Mouse (Mus musculus) intestine, embryonic 16.5 days (tissue): Measurements from ENCODE around the gene Bbx. TPM values are rescaled to one million over a fixed set of nuclear protein-coding genes. Genes with fewer than 3 reads are reported as not detected.

Experiments used
- ATAC-seq: fragments of 200-750 bp; cut with Nextera tagmentation; 2 replicates; pipeline ENCODE4 v1.8.0; 2017; ENCODE audit warnings: moderate TSS enrichment, moderate library complexity
- H3K27ac ChIP-seq: fragments of 300-500 bp; sonication (generic); 2 replicates; pipeline ENCODE4 v1.5.1; 2014; ENCODE audit warnings: mild to moderate bottlenecking, low read length
- H3K27me3 ChIP-seq: fragments of 300-500 bp; sonication (generic); replicated peaks from 2 replicates; pipeline ENCODE4 v1.6.1; 2014; ENCODE audit warnings: low read length, control low read depth, mixed read lengths; ENCODE audit not compliant: control insufficient read depth, insufficient read depth
- H3K36me3 ChIP-seq: fragments of 300-500 bp; sonication (generic); 2 replicates; pipeline ENCODE4 v1.6.1; 2014; ENCODE audit warnings: low read length, control low read depth; ENCODE audit not compliant: control insufficient read depth, insufficient read depth
- H3K4me1 ChIP-seq: fragments of 300-500 bp; sonication (generic); 2 replicates; pipeline ENCODE4 v1.6.1; 2014; ENCODE audit warnings: low read length, control low read depth, mixed read lengths; ENCODE audit not compliant: control insufficient read depth, insufficient read depth
- H3K4me2 ChIP-seq: fragments of 300-500 bp; sonication (generic); 2 replicates; pipeline ENCODE4 v1.6.1; 2014; ENCODE audit warnings: low read depth, low read length, control low read depth
- H3K4me3 ChIP-seq: fragments of 300-500 bp; sonication (generic); 2 replicates; pipeline ENCODE4 v1.5.1; 2014; ENCODE audit warnings: mild to moderate bottlenecking, low read length
- H3K9ac ChIP-seq: fragments of 300-500 bp; sonication (generic); 2 replicates; pipeline ENCODE4 v1.6.1; 2014; ENCODE audit warnings: low read depth, low read length
- H3K9me3 ChIP-seq: fragments of 300-500 bp; sonication (generic); 2 replicates; pipeline ENCODE4 v1.6.1; 2016; ENCODE audit warnings: low read length, control low read depth; ENCODE audit not compliant: control insufficient read depth
- WGBS: fragments of 180-500 bp; shearing (Covaris S2); extraction: QIAGEN DNeasy Blood & Tissue Kit; methylation state at CpG from one replicate; pipeline ENCODE4 v1.1.7; 2014; 5-methylcytosine and 5-hydroxymethylcytosine counted together
- polyA plus RNA-seq: library from polyadenylated mRNA; unstranded; fragments of >200 nt; fragmentation: Nextera tagmentation; extraction: Ambion mirVana; gene quantifications from 2 replicates; pipeline ENCODE4 v1.2.1, GENCODE M21; 2015

Gene Bbx
- polyA plus RNA-seq, 1 experiment from 2014 or later, result 30.7 TPM

DNA sequence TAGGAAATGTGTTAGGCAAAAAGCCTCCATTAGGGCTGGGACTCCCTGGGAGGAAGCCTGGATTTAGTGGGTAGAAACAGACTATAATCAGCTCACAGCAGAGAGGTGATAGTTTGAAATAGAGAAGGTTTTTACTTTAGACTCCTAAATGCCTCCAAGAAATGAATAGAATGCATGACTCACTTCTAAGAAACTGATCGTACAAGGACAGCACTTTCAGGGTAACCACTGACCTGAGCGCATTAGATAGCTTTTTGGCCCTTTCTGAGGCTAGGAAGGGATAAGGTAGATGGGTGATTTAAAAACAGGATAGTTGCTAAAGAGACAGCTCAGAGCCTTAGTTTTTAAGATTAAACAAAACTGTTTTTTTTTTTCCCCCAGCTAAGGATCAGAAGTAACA is 221.4 kb downstream of the Bbx start:
- Histone ChIP-seq H3K9me3 (no peaks in the 10 kb centered on the region), H3K4me3 (no peak overlapping the region), H3K27me3 (no peaks in the 10 kb centered on the region), H3K27ac (no peak overlapping the region), H3K36me3 (no peaks in the 10 kb centered on the region), H3K4me2 (no peak overlapping the region), H3K4me1 (no peaks in the 10 kb centered on the region), H3K9ac (no peak overlapping the region)
- WGBS, result 87% methylated on average over 2 of the region's 2 CpGs
- ATAC-seq, result no peak

GRCm38 (mm10) chr16:50204944-50205343 is 227.2 kb downstream of the Bbx start:
- no peak overlapping the region for H3K27ac ChIP-seq
- H3K4me1 ChIP-seq, result no peaks in the 10 kb centered on the region
- no peaks in the 10 kb centered on the region for H3K9me3 ChIP-seq
- H3K4me3 ChIP-seq, result no peak overlapping the region
- no peaks in the 10 kb centered on the region for H3K27me3 ChIP-seq
- peaks cover 10% of the 10 kb centered on the region; the same call in 1 of the 2 replicates for H3K36me3 ChIP-seq
- no peak overlapping the region for H3K9ac ChIP-seq
- WGBS, result 86% methylated on average over 3 of the region's 3 CpGs
- H3K4me2 ChIP-seq, result no peak overlapping the region
- ATAC-seq, result no peak

GRCm38 (mm10) chr16:50201546-50202151 is 230.5 kb downstream of the Bbx start:
- 89% methylated on average over 7 of the region's 7 CpGs for WGBS
- Histone ChIP-seq H3K27me3 (no peaks in the 10 kb centered on the region), H3K36me3 (peaks cover 12% of the 10 kb centered on the region; the same call in 1 of the 2 replicates), H3K9ac (no peak overlapping the region), H3K4me3 (no peak overlapping the region), H3K9me3 (no peaks in the 10 kb centered on the region), H3K4me1 (no peaks in the 10 kb centered on the region), H3K4me2 (no peak overlapping the region), H3K27ac (no peak overlapping the region)
- no peak for ATAC-seq

DNA sequence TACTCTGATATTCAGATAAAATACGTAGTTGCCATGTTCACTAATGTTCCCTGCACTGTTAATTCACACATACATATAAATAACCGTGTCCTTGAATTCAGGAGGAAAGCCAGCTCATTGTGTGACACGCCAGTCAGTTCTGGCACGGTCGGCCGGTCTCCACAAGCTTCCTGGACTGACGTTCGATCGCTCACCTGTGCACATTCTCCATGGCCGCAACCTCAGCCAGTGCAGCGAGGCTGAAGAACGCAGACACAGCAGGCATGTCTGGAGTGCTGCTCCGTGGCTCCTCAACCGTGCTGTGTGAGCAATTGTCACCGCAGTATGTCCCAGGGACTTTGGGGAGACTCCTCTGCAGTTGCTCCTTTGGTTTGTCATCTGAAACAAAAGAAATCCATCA is 232.0 kb downstream of the Bbx start:
- H3K27me3 ChIP-seq, result no peaks in the 10 kb centered on the region
- WGBS, result 96% methylated on average over 15 of the region's 15 CpGs
- H3K27ac ChIP-seq, result no peak overlapping the region
- no peak overlapping the region for H3K4me3 ChIP-seq
- H3K9ac ChIP-seq, result no peak overlapping the region
- H3K4me1 ChIP-seq, result no peaks in the 10 kb centered on the region
- no peaks in the 10 kb centered on the region for H3K9me3 ChIP-seq
- no peak overlapping the region for H3K4me2 ChIP-seq
- no peak for ATAC-seq
- peaks cover 12% of the 10 kb centered on the region; the same call in 1 of the 2 replicates for H3K36me3 ChIP-seq

- no peak overlapping the region for H3K4me3 ChIP-seq
- 53% methylated on average over 4 of the region's 4 CpGs for WGBS
- ATAC-seq, result no peak
- H3K4me1 ChIP-seq, result no peaks in the 10 kb centered on the region
- H3K4me2 ChIP-seq, result no peak overlapping the region
- H3K36me3 ChIP-seq, result peaks cover 8% of the 10 kb centered on the region; the same call in 1 of the 2 replicates
- H3K9me3 ChIP-seq, result no peaks in the 10 kb centered on the region
- H3K9ac ChIP-seq, result no peak overlapping the region
- no peaks in the 10 kb centered on the region for H3K27me3 ChIP-seq
- no peak overlapping the region for H3K27ac ChIP-seq
Observed at GRCm38 (mm10) chr16:50196118-50196517, 236.1 kb downstream of the Bbx start.

DNA sequence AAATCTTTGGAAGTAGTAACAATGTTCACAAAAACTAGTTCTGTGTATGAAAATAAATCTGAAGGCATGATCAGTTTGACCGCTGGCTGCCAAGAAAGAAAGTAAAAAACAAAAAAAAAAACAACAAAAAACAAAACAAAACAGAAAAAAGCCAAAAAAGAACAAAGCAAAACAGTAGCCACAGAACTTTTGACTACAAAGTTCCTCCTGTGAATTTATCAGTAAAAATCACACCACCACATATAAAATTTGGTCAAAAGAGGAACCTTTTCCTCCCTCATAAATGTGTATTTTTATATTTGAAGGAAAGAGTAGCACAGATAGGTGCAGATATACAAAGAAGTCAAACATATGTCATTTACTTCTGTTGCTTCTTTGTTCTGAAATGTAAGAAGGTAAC is 239.6 kb downstream of the Bbx start:
- Histone ChIP-seq H3K9ac (no peak overlapping the region), H3K27me3 (no peaks in the 10 kb centered on the region), H3K4me3 (no peak overlapping the region), H3K4me2 (no peak overlapping the region), H3K4me1 (no peaks in the 10 kb centered on the region), H3K36me3 (no peaks in the 10 kb centered on the region), H3K9me3 (no peaks in the 10 kb centered on the region), H3K27ac (no peak overlapping the region)
- WGBS, result 95% methylated on average over 1 of the region's 1 CpGs
- no peak for ATAC-seq

GRCm38 (mm10) chr16:50189108-50189507 is 243.1 kb downstream of the Bbx start:
- Histone ChIP-seq H3K27me3 (no peaks in the 10 kb centered on the region), H3K4me3 (no peak overlapping the region), H3K36me3 (no peaks in the 10 kb centered on the region), H3K27ac (no peak overlapping the region), H3K9ac (no peak overlapping the region), H3K9me3 (no peaks in the 10 kb centered on the region), H3K4me2 (no peak overlapping the region), H3K4me1 (0 out of 2 replicates have a peak, but pooled peaks cover 4% of the 10 kb centered on the region)
- WGBS, result 64% methylated on average over 6 of the region's 6 CpGs
- ATAC-seq, result no peak

DNA sequence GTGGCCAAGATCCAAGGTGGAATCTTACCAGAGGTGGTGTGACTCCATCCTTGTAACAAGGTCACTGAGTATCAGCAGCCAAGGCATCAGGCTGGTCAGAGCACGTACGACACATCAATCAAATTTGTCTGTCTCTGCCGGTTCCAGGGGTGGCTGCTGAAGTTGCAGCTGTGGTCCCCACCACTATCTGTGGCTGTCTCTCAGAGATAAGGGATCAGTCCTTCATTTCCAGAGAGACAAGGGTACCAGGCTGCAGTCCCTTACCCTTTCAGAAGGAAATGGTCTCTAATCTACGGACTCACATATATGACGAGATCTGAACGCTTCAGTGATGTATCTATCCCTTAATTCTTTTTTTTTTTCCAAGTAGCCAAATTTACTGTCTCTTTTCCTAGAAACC is 245.6 kb downstream of the Bbx start:
- 68% methylated on average over 6 of the region's 6 CpGs for WGBS
- no peak overlapping the region for H3K4me2 ChIP-seq
- H3K4me1 ChIP-seq, result 0 out of 2 replicates have a peak, but pooled peaks cover 4% of the 10 kb centered on the region
- H3K27me3 ChIP-seq, result no peaks in the 10 kb centered on the region
- H3K9me3 ChIP-seq, result no peaks in the 10 kb centered on the region
- H3K4me3 ChIP-seq, result no peak overlapping the region
- H3K9ac ChIP-seq, result no peak overlapping the region
- H3K27ac ChIP-seq, result no peak overlapping the region
- no peaks in the 10 kb centered on the region for H3K36me3 ChIP-seq
- ATAC-seq, result no peak

DNA sequence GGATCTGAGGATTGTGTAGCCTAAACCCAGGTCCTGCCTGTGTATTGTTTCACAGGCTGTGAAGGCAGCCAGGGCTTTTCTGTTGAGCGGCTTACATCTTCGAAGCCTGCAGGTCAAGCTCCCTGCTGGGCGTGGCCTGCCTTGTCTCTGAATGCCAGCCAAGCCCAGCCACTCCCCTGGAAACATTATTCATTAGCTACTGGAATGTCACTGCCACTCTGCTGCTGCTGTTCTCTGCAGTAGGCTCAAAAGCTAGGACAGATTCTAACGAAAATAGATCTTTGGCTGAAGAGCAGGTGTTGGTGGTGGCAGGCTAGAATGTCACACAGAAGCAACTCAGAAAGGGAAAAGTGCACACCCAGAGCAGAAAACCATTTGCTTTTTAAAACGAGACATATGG is 247.1 kb downstream of the Bbx start:
- H3K9me3 ChIP-seq, result no peaks in the 10 kb centered on the region
- H3K9ac ChIP-seq, result no peak overlapping the region
- H3K4me2 ChIP-seq, result no peak overlapping the region
- ATAC-seq, result peak; percentile 93
- H3K36me3 ChIP-seq, result no peaks in the 10 kb centered on the region
- no peaks in the 10 kb centered on the region for H3K27me3 ChIP-seq
- 12% methylated on average over 5 of the region's 5 CpGs for WGBS
- H3K4me1 ChIP-seq, result 0 out of 2 replicates have a peak, but pooled peaks cover 4% of the 10 kb centered on the region
- no peak overlapping the region for H3K4me3 ChIP-seq
- H3K27ac ChIP-seq, result no peak overlapping the region

DNA sequence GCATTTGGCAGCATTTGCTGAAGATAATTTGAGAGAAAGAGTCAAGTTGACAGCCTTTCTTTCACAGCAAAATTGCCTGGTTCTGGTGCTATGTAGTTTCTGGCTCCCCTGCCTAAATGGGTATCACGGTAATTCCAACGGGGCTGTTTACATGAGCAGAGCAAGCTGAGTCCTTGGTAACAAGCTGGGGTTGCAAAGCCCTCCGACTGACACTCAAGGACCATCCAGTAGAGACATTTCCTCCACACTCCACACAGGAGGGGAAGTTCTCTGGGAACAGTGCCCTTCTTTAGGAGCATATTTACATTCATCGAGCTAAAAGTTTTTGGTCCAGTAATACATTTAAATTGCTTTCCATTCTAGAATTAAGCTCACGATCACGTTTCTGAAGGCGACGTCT is 249.2 kb downstream of the Bbx start:
- H3K27me3 ChIP-seq, result no peaks in the 10 kb centered on the region
- H3K27ac ChIP-seq, result no peak overlapping the region
- H3K4me3 ChIP-seq, result no peak overlapping the region
- 0 out of 2 replicates have a peak, but pooled peaks cover 4% of the 10 kb centered on the region for H3K4me1 ChIP-seq
- 71% methylated on average over 8 of the region's 8 CpGs for WGBS
- H3K4me2 ChIP-seq, result no peak overlapping the region
- no peak overlapping the region for H3K9ac ChIP-seq
- H3K36me3 ChIP-seq, result no peaks in the 10 kb centered on the region
- ATAC-seq, result no peak
- no peaks in the 10 kb centered on the region for H3K9me3 ChIP-seq
